Mouse (Mus musculus): ENCODE data around the gene Ldb2. TPM values are rescaled to one million over a fixed set of nuclear protein-coding genes. Genes with fewer than 3 reads are reported as not detected.
A peak's percentile ranks its signal among the peaks of the same experiment; 100 is the strongest.

Gene Ldb2
- total and polyA plus RNA-seq, 3 experiments: not detected

- Histone ChIP-seq H3K4me3 (ENCODE audit: control insufficient read depth in 1 of 2, insufficient read depth in 1 of 2, low read depth in 2 of 2, low read length in 2 of 2) (no peak overlapping the region), H3K36me3 (ENCODE audit: control insufficient read depth in 1 of 2, insufficient read depth in 2 of 2, low read length in 2 of 2) (no peaks in the 10 kb centered on the region), H3K4me1 (ENCODE audit: control insufficient read depth in 1 of 2, insufficient read depth in 2 of 2, low read length in 2 of 2) (no peaks in the 10 kb centered on the region), H3K27me3 (ENCODE audit: control insufficient read depth in 1 of 2, insufficient read depth in 2 of 2, low read length in 2 of 2) (no peaks in the 10 kb centered on the region), H3K27ac (ENCODE audit: control insufficient read depth, low read depth, low read length) (no peak overlapping the region), H3K79me2 (ENCODE audit: control insufficient read depth, insufficient read depth, low read length, poor library complexity) (no peaks in the 10 kb centered on the region), H3K9me3 (replicated peaks; ENCODE audit: insufficient read depth, low read length) (no peaks in the 10 kb centered on the region), H3K9ac (ENCODE audit: control insufficient read depth, low read depth, low read length, poor library complexity, severe bottlenecking) (no peak overlapping the region)
- no peak for TF ChIP-seq MYC (IDR thresholded peaks at IDR 0.05; ENCODE audit: low read depth, low read length)
- TF ChIP-seq JUND (IDR thresholded peaks at IDR 0.05; ENCODE audit: low read depth, low read length): no peak
- no peak for TF ChIP-seq ZNF384 (IDR thresholded peaks at IDR 0.05; ENCODE audit: low read depth, low read length)
- no peak for TF ChIP-seq ETS1 (IDR thresholded peaks at IDR 0.05; ENCODE audit: low read depth, low read length)
- no peak for TF ChIP-seq NRF1 (IDR thresholded peaks at IDR 0.05; ENCODE audit: insufficient read depth, low read depth, low read length, poor library complexity, severe bottlenecking)
- TF ChIP-seq BHLHE40 (IDR thresholded peaks at IDR 0.05; ENCODE audit: borderline replicate concordance, low read depth, low read length): no peak
- TF ChIP-seq MYB (IDR thresholded peaks at IDR 0.05; ENCODE audit: low read depth, low read length): no peak
- TF ChIP-seq ZMIZ1 (IDR thresholded peaks at IDR 0.05; ENCODE audit: low read depth, low read length): no peak
- no peak for DNase-seq (ENCODE audit: low read depth, low spot score)
These were observed 139.8 kb downstream of the Ldb2 start for GRCm38 (mm10) chr5:44659651-44660050.

- Histone ChIP-seq H3K79me2 (ENCODE audit: control insufficient read depth, insufficient read depth, low read length, poor library complexity) (no peaks in the 10 kb centered on the region), H3K9me3 (replicated peaks; ENCODE audit: insufficient read depth, low read length) (no peaks in the 10 kb centered on the region), H3K27me3 (ENCODE audit: control insufficient read depth in 1 of 2, insufficient read depth in 2 of 2, low read length in 2 of 2) (no peaks in the 10 kb centered on the region), H3K4me3 (ENCODE audit: control insufficient read depth in 1 of 2, insufficient read depth in 1 of 2, low read depth in 2 of 2, low read length in 2 of 2) (no peak overlapping the region), H3K36me3 (ENCODE audit: control insufficient read depth in 1 of 2, insufficient read depth in 2 of 2, low read length in 2 of 2) (no peaks in the 10 kb centered on the region), H3K9ac (ENCODE audit: control insufficient read depth, low read depth, low read length, poor library complexity, severe bottlenecking) (no peak overlapping the region), H3K27ac (ENCODE audit: control insufficient read depth, low read depth, low read length) (no peak overlapping the region), H3K4me1 (ENCODE audit: control insufficient read depth in 1 of 2, insufficient read depth in 2 of 2, low read length in 2 of 2) (no peaks in the 10 kb centered on the region)
- TF ChIP-seq UBTF (IDR thresholded peaks at IDR 0.05; ENCODE audit: borderline replicate concordance, insufficient read depth, low read depth, low read length): no peak
- no peak for TF ChIP-seq MYB (IDR thresholded peaks at IDR 0.05; ENCODE audit: low read depth, low read length)
- no peak for TF ChIP-seq NRF1 (IDR thresholded peaks at IDR 0.05; ENCODE audit: insufficient read depth, low read depth, low read length, poor library complexity, severe bottlenecking)
- TF ChIP-seq CTCF (IDR thresholded peaks at IDR 0.05 in 2 of 3, conservative IDR thresholded peaks at IDR 0.05 in 1 of 3; ENCODE audit: control insufficient read depth in 1 of 3, insufficient read depth in 1 of 3, low read depth in 2 of 3, low read length in 3 of 3, poor library complexity in 1 of 3, severe bottlenecking in 1 of 3): peak in 1 of 3 experiments; percentile 20; a peak in 1 of 6 replicates
- TF ChIP-seq ZKSCAN1 (IDR thresholded peaks at IDR 0.05; ENCODE audit: low read depth, low read length): no peak
- TF ChIP-seq POLR2A (IDR thresholded peaks at IDR 0.05; ENCODE audit: control insufficient read depth in 1 of 2, insufficient read depth in 1 of 2, low read depth in 1 of 2, low read length in 2 of 2, poor library complexity in 1 of 2): no peak
- peak; percentile 23 for TF ChIP-seq RAD21 (IDR thresholded peaks at IDR 0.05; ENCODE audit: low read depth, low read length)
- TF ChIP-seq GABPA (IDR thresholded peaks at IDR 0.05; ENCODE audit: low read depth, low read length): no peak
- TF ChIP-seq TCF12 (IDR thresholded peaks at IDR 0.05; ENCODE audit: low read depth, low read length): no peak
- TF ChIP-seq JUND (IDR thresholded peaks at IDR 0.05; ENCODE audit: low read depth, low read length): no peak
- peak; percentile 43; the same call in 1 of the 2 replicates for TF ChIP-seq SMC3 (IDR thresholded peaks at IDR 0.05; ENCODE audit: low read depth, low read length)
- TF ChIP-seq CHD1 (IDR thresholded peaks at IDR 0.05; ENCODE audit: low read depth, low read length): no peak
- TF ChIP-seq MYC (IDR thresholded peaks at IDR 0.05; ENCODE audit: low read depth, low read length): no peak
- TF ChIP-seq ZMIZ1 (IDR thresholded peaks at IDR 0.05; ENCODE audit: low read depth, low read length): no peak
- no peak for TF ChIP-seq GATA1 (IDR thresholded peaks at IDR 0.05; ENCODE audit: low read depth, low read length)
- DNase-seq (ENCODE audit: low read depth, low spot score): peak; percentile 5
These were observed 142.8 kb downstream of the Ldb2 start for GRCm38 (mm10) chr5:44656707-44657106.
